Mouse (Mus musculus): ENCODE measurements around the gene Fbxo24. TPM values are rescaled to one million over a fixed set of nuclear protein-coding genes. Genes with fewer than 3 reads are reported as not detected.

Gene Fbxo24
- total RNA-seq, 1 experiment: 1.1 TPM

DNA sequence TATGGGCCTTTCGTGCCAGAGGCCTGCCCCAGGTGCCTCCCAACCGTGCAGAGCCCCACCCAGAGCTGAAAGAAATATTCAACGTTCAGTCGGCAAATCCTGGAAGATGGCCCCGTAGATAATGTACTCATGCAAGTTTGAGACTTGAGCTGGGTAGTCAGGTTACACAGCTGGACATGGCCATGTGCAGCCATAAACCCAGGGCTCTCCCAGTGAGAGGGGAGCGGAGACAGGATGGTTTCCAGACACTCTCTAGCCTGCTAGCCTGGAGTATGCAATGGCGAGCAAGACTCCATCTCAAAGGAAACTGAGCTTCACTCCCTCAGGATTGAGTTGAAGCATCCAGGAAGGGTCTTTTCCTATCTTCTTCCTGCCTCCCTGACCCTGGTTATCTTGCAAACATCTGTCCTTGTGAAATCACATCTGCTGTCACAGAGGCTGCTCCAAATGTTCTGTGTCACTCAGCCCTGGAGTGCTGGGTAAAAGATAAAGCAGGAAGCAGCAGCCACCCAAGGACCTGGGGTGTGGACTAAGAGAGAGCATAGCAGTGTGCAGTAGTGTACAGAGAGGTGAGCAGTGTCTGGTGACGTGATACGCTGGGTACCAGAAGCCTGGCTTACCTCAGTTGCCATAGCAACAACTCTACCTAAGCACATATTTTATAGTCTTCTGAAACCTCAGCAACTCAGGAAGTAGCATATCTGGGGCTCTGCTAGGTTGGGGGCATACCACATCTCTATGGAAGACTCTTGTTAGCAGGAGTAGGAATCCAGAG is 19.2 kb upstream of the Fbxo24 start:
- TF ChIP-seq HCFC1 (IDR thresholded peaks at IDR 0.05; ENCODE audit: borderline replicate concordance, insufficient read depth, low read length): no peak
- TF ChIP-seq ZNF384 (IDR thresholded peaks at IDR 0.05; ENCODE audit: low read depth, low read length): no peak
- no peak for TF ChIP-seq ZC3H11A (IDR thresholded peaks at IDR 0.05; ENCODE audit: borderline replicate concordance, low read depth, low read length)
- TF ChIP-seq CHD2 (IDR thresholded peaks at IDR 0.05; ENCODE audit: low read depth, low read length): no peak
- TF ChIP-seq MAFK (IDR thresholded peaks at IDR 0.05; ENCODE audit: insufficient read depth, low read depth, low read length): no peak
- H3K27ac ChIP-seq (ENCODE audit: insufficient read depth, low read depth, low read length, poor library complexity, severe bottlenecking): no peak overlapping the region
- DNase-seq (ENCODE audit: low read depth, low spot score): no peak
- no peak overlapping the region for H3K9ac ChIP-seq (ENCODE audit: insufficient read depth, low read depth, low read length, poor library complexity, severe bottlenecking)
- no peaks in the 10 kb centered on the region for H3K9me3 ChIP-seq (ENCODE audit: control insufficient read depth, insufficient read depth, low read depth, low read length)
- H3K36me3 ChIP-seq (ENCODE audit: control insufficient read depth, insufficient read depth, low read length, poor library complexity, severe bottlenecking): peaks cover 12% of the 10 kb centered on the region
- H3K4me3 ChIP-seq (ENCODE audit: insufficient read depth in 1 of 2, low read depth in 1 of 2, low read length in 2 of 2, poor library complexity in 1 of 2, severe bottlenecking in 1 of 2): no peak overlapping the region
- in situ Hi-C loops (cut with MboI; ENCODE audit: low sequenced_read_pairs in 2 of 2, unreplicated experiment in 2 of 2): no loop called here
- peaks cover 2 to 18% of the 10 kb centered on the region in 2 experiments; a peak in 2 of 4 replicates for H3K4me1 ChIP-seq (ENCODE audit: control insufficient read depth in 2 of 2, insufficient read depth in 2 of 2, low read length in 2 of 2, poor library complexity in 1 of 2)

DNA sequence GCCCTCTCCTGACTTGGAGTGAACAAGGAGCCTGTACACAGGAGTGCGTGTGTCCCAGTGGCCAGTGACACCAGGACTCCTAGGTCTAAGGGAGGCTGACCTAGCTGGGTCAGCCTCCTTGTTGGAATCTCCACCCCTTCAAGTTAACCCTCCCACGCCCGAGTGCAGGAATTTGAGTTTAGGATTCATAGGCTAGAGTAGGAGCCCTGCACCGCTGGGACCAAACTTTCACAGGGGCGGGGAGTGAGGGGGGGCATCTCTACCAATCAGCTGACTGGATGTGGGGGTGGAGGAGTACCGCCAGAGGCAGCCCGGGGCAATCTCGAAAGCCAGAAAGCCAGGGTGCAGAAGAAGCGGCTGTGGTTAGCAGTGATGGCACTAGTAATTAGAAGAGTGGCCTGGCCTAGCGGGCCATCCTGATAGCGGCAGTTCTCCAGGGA is 16.9 kb upstream of the Fbxo24 start, which contains the start of gene Irs3:
Gene Irs3 (minus strand): TSS at position 63 of the 440 bp plus-strand sequence.
- Histone ChIP-seq H3K4me1 (ENCODE audit: control insufficient read depth in 2 of 2, insufficient read depth in 2 of 2, low read length in 2 of 2, poor library complexity in 1 of 2) (peaks cover 2 to 21% of the 10 kb centered on the region in 2 experiments; a peak in 2 of 4 replicates), H3K27ac (ENCODE audit: insufficient read depth, low read depth, low read length, poor library complexity, severe bottlenecking) (no peak within 1 kb of the TSS), H3K4me3 (ENCODE audit: insufficient read depth in 1 of 2, low read depth in 1 of 2, low read length in 2 of 2, poor library complexity in 1 of 2, severe bottlenecking in 1 of 2) (peak within 1 kb of the TSS; percentile 50 to 67), H3K36me3 (ENCODE audit: control insufficient read depth, insufficient read depth, low read length, poor library complexity, severe bottlenecking) (peaks cover 8% of the 10 kb centered on the region; the same call in 1 of the 2 replicates), H3K9me3 (ENCODE audit: control insufficient read depth, insufficient read depth, low read depth, low read length) (no peaks in the 10 kb centered on the region), H3K9ac (ENCODE audit: insufficient read depth, low read depth, low read length, poor library complexity, severe bottlenecking) (peak within 1 kb of the TSS; percentile 29)
- TF ChIP-seq MAFK (IDR thresholded peaks at IDR 0.05; ENCODE audit: insufficient read depth, low read depth, low read length): no peak
- no peak for DNase-seq (ENCODE audit: low read depth, low spot score)
- in situ Hi-C loops (cut with MboI; ENCODE audit: low sequenced_read_pairs in 2 of 2, unreplicated experiment in 2 of 2): no loop called here

DNA sequence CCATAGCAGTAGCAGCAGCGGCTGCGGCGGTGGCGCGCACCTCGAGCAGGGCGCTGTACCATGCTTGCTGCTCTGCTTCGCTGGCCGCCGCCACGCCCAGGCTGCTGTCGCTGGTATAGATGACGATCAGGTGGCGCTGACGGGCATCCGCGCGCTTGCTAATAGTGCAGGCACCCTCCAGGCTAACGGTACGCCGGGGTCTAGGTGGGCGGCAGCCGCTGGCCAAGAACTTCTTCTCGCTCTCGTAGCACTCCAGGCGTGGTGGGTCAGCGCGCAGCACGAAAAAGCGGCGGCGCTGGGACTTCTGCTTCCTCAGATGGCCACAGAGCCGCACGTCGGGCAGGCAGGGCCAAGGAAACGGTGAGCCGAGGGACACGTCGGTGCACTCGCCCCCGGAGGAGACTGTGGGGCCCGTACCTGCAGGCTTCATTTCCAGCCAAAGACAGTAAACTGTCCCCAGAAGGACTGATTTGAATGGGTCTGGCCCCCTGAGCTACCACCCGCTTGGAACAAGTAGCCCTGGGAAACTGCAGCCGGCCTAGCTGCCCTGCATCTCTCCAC is 16.4 kb upstream of the Fbxo24 start:
- Histone ChIP-seq H3K9me3 (ENCODE audit: control insufficient read depth, insufficient read depth, low read depth, low read length) (no peaks in the 10 kb centered on the region), H3K36me3 (ENCODE audit: control insufficient read depth, insufficient read depth, low read length, poor library complexity, severe bottlenecking) (peaks cover 8% of the 10 kb centered on the region; the same call in 1 of the 2 replicates), H3K4me3 (ENCODE audit: insufficient read depth in 1 of 2, low read depth in 1 of 2, low read length in 2 of 2, poor library complexity in 1 of 2, severe bottlenecking in 1 of 2) (peak overlapping the region; percentile 50 to 67), H3K27ac (ENCODE audit: insufficient read depth, low read depth, low read length, poor library complexity, severe bottlenecking) (no peak overlapping the region), H3K4me1 (ENCODE audit: control insufficient read depth in 2 of 2, insufficient read depth in 2 of 2, low read length in 2 of 2, poor library complexity in 1 of 2) (peaks cover 2 to 21% of the 10 kb centered on the region in 2 experiments; a peak in 2 of 4 replicates), H3K9ac (ENCODE audit: insufficient read depth, low read depth, low read length, poor library complexity, severe bottlenecking) (peak overlapping the region; percentile 6)
- in situ Hi-C loops (cut with MboI; ENCODE audit: low sequenced_read_pairs in 2 of 2, unreplicated experiment in 2 of 2): no loop called here
- DNase-seq (ENCODE audit: low read depth, low spot score): no peak
- TF ChIP-seq MAFK (IDR thresholded peaks at IDR 0.05; ENCODE audit: insufficient read depth, low read depth, low read length) (no peak), ZNF384 (IDR thresholded peaks at IDR 0.05; ENCODE audit: low read depth, low read length) (no peak), ZC3H11A (IDR thresholded peaks at IDR 0.05; ENCODE audit: borderline replicate concordance, low read depth, low read length) (no peak), CHD2 (IDR thresholded peaks at IDR 0.05; ENCODE audit: low read depth, low read length) (no peak), HCFC1 (IDR thresholded peaks at IDR 0.05; ENCODE audit: borderline replicate concordance, insufficient read depth, low read length) (no peak)

DNA sequence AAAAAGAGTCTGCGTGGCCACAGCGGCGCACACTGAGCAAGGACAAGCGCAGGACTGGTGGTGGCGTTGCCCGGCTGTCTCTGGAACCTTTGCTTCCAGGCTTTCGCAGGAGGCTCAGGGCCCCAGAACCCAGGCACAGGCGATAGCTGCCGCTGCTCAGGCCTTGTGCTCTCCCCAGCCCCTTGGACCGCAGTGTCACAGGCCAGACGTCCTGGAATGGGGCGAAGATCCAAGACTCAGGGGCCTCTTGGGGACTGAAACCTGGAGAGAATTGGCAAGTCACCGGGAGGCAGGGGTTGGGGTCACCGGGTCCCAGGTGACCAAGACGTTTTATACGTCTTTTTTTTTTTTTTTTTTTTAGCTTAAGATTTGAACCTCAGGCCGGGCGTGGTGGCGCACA is 15.7 kb upstream of the Fbxo24 start:
- in situ Hi-C loops (cut with MboI; ENCODE audit: low sequenced_read_pairs in 2 of 2, unreplicated experiment in 2 of 2): no loop called here
- DNase-seq (ENCODE audit: low read depth, low spot score): no peak
- Histone ChIP-seq H3K4me3 (ENCODE audit: insufficient read depth in 1 of 2, low read depth in 1 of 2, low read length in 2 of 2, poor library complexity in 1 of 2, severe bottlenecking in 1 of 2) (peak overlapping the region in 1 of 2 experiments; percentile 25; a peak in 1 of 4 replicates), H3K9me3 (ENCODE audit: control insufficient read depth, insufficient read depth, low read depth, low read length) (no peaks in the 10 kb centered on the region), H3K4me1 (ENCODE audit: control insufficient read depth in 2 of 2, insufficient read depth in 2 of 2, low read length in 2 of 2, poor library complexity in 1 of 2) (peaks cover 5 to 26% of the 10 kb centered on the region in 2 experiments; a peak in 2 of 4 replicates), H3K27ac (ENCODE audit: insufficient read depth, low read depth, low read length, poor library complexity, severe bottlenecking) (no peak overlapping the region), H3K9ac (ENCODE audit: insufficient read depth, low read depth, low read length, poor library complexity, severe bottlenecking) (peak overlapping the region; percentile 29; the same call in 1 of the 2 replicates), H3K36me3 (ENCODE audit: control insufficient read depth, insufficient read depth, low read length, poor library complexity, severe bottlenecking) (peaks cover 15% of the 10 kb centered on the region; the same call in 1 of the 2 replicates)
- no peak for TF ChIP-seq CHD2 (IDR thresholded peaks at IDR 0.05; ENCODE audit: low read depth, low read length)
- TF ChIP-seq MAFK (IDR thresholded peaks at IDR 0.05; ENCODE audit: insufficient read depth, low read depth, low read length): no peak
- no peak for TF ChIP-seq ZC3H11A (IDR thresholded peaks at IDR 0.05; ENCODE audit: borderline replicate concordance, low read depth, low read length)
- no peak for TF ChIP-seq HCFC1 (IDR thresholded peaks at IDR 0.05; ENCODE audit: borderline replicate concordance, insufficient read depth, low read length)
- TF ChIP-seq ZNF384 (IDR thresholded peaks at IDR 0.05; ENCODE audit: low read depth, low read length): no peak

All from ES-E14 (cell line).